Mouse (Mus musculus): ENCODE data around the gene Ankrd13a. TPM values are rescaled to one million over a fixed set of nuclear protein-coding genes. Genes with fewer than 3 reads are reported as not detected.
A peak's percentile ranks its signal among the peaks of the same experiment; 100 is the strongest.

Gene Ankrd13a
- polyA plus RNA-seq (2012; rRNA removed) (29.9 and 38.6 TPM in 2 replicates), polyA plus RNA-seq (2014; fragmentation: Nextera tagmentation; extraction: Ambion mirVana) (46.6 and 59.1 TPM in 2 replicates)

GRCm38 (mm10) chr5:114774403-114775051 lies at the start of gene Ankrd13a:
TSS of gene Ankrd13a (plus strand) at chr5:114774677.
- Histone ChIP-seq H3K27me3 (ENCODE audit: control insufficient read depth, insufficient read depth, low read length) (no peaks in the 10 kb centered on the region), H3K36me3 (replicated peaks; ENCODE audit: control insufficient read depth, insufficient read depth, low read depth) (no peaks in the 10 kb centered on the region; the same call in 1 of the 2 replicates), H3K4me2 (ENCODE audit: low read depth) (peak within 1 kb of the TSS; percentile 95), H3K27ac (peak within 1 kb of the TSS; percentile 67), H3K4me3 (ENCODE audit: insufficient read depth in 1 of 2, low read depth in 2 of 2, low read length in 2 of 2) (peak within 1 kb of the TSS; percentile 91 to 100), H3K9me3 (ENCODE audit: control insufficient read depth, low read length) (no peaks in the 10 kb centered on the region), H3K9ac (replicated peaks) (peak within 1 kb of the TSS; percentile 97), H3K4me1 (replicated peaks; ENCODE audit: control insufficient read depth in 2 of 2, insufficient read depth in 2 of 2, low read length in 1 of 2) (peaks cover 20 to 37% of the 10 kb centered on the region in 2 experiments)
- TF ChIP-seq CTCF (IDR thresholded peaks at IDR 0.05; ENCODE audit: low read depth) (no peak), EP300 (IDR thresholded peaks at IDR 0.05; ENCODE audit: low read depth) (peak; percentile 56; the same call in 1 of the 2 replicates)
- peak; percentile 86 for ATAC-seq (ENCODE audit: insufficient read depth)
- peak; percentile 88 to 89 (median 88) for DNase-seq (ENCODE audit: low read depth in 3 of 3, low spot score in 3 of 3)
- WGBS (ENCODE audit: insufficient replicate concordance), result under 1% methylated on average over 72 of the region's 73 CpGs

- DNase-seq (ENCODE audit: low read depth in 3 of 3, low spot score in 3 of 3) (no peak), ATAC-seq (ENCODE audit: insufficient read depth) (no peak)
- H3K9me3 ChIP-seq (ENCODE audit: control insufficient read depth, low read length), result no peaks in the 10 kb centered on the region
- peaks cover 13% of the 10 kb centered on the region for H3K36me3 ChIP-seq (replicated peaks; ENCODE audit: control insufficient read depth, insufficient read depth, low read depth)
- H3K27ac ChIP-seq, result no peak overlapping the region
- TF ChIP-seq CTCF (IDR thresholded peaks at IDR 0.05; ENCODE audit: low read depth) (no peak), EP300 (IDR thresholded peaks at IDR 0.05; ENCODE audit: low read depth) (no peak)
- no peaks in the 10 kb centered on the region for H3K27me3 ChIP-seq (ENCODE audit: control insufficient read depth, insufficient read depth, low read length)
- H3K9ac ChIP-seq (replicated peaks), result no peak overlapping the region
- no peaks in the 10 kb centered on the region for H3K4me1 ChIP-seq (replicated peaks; ENCODE audit: control insufficient read depth in 2 of 2, insufficient read depth in 2 of 2, low read length in 1 of 2)
- 81% methylated on average over 10 of the region's 10 CpGs for WGBS (ENCODE audit: insufficient replicate concordance)
- H3K4me3 ChIP-seq (ENCODE audit: insufficient read depth in 1 of 2, low read depth in 2 of 2, low read length in 2 of 2), result no peak overlapping the region
- H3K4me2 ChIP-seq (ENCODE audit: low read depth), result no peak overlapping the region
Observed at GRCm38 (mm10) chr5:114728160-114728559, 46.3 kb upstream of the Ankrd13a start.

GRCm38 (mm10) chr5:114730129-114730528 lies 44.3 kb upstream of the Ankrd13a start:
- TF ChIP-seq EP300 (IDR thresholded peaks at IDR 0.05; ENCODE audit: low read depth) (no peak), CTCF (IDR thresholded peaks at IDR 0.05; ENCODE audit: low read depth) (no peak)
- Histone ChIP-seq H3K27ac (no peak overlapping the region), H3K4me1 (replicated peaks; ENCODE audit: control insufficient read depth in 2 of 2, insufficient read depth in 2 of 2, low read length in 1 of 2) (no peaks in the 10 kb centered on the region), H3K4me2 (ENCODE audit: low read depth) (no peak overlapping the region), H3K27me3 (ENCODE audit: control insufficient read depth, insufficient read depth, low read length) (no peaks in the 10 kb centered on the region), H3K9me3 (ENCODE audit: control insufficient read depth, low read length) (no peaks in the 10 kb centered on the region), H3K36me3 (replicated peaks; ENCODE audit: control insufficient read depth, insufficient read depth, low read depth) (peaks cover 19% of the 10 kb centered on the region), H3K4me3 (ENCODE audit: insufficient read depth in 1 of 2, low read depth in 2 of 2, low read length in 2 of 2) (no peak overlapping the region), H3K9ac (replicated peaks) (no peak overlapping the region)
- ATAC-seq (ENCODE audit: insufficient read depth) (no peak), DNase-seq (ENCODE audit: low read depth in 3 of 3, low spot score in 3 of 3) (no peak)
- 84% methylated on average over 10 of the region's 10 CpGs for WGBS (ENCODE audit: insufficient replicate concordance)

- Histone ChIP-seq H3K27ac (no peak overlapping the region), H3K4me3 (ENCODE audit: insufficient read depth in 1 of 2, low read depth in 2 of 2, low read length in 2 of 2) (no peak overlapping the region), H3K9ac (replicated peaks) (no peak overlapping the region), H3K36me3 (replicated peaks; ENCODE audit: control insufficient read depth, insufficient read depth, low read depth) (peaks cover 21% of the 10 kb centered on the region), H3K9me3 (ENCODE audit: control insufficient read depth, low read length) (no peaks in the 10 kb centered on the region), H3K4me1 (replicated peaks; ENCODE audit: control insufficient read depth in 2 of 2, insufficient read depth in 2 of 2, low read length in 1 of 2) (no peaks in the 10 kb centered on the region), H3K4me2 (ENCODE audit: low read depth) (no peak overlapping the region), H3K27me3 (ENCODE audit: control insufficient read depth, insufficient read depth, low read length) (no peaks in the 10 kb centered on the region)
- 81% methylated on average over 6 of the region's 6 CpGs for whole genome bisulfite sequencing (ENCODE audit: insufficient replicate concordance)
- no peak for DNase-seq (ENCODE audit: low read depth in 3 of 3, low spot score in 3 of 3)
- TF ChIP-seq CTCF (IDR thresholded peaks at IDR 0.05; ENCODE audit: low read depth) (peak; percentile 34), EP300 (IDR thresholded peaks at IDR 0.05; ENCODE audit: low read depth) (no peak)
- ATAC-seq (ENCODE audit: insufficient read depth), result no peak
Observed at GRCm38 (mm10) chr5:114731498-114731897, 43.0 kb upstream of the Ankrd13a start.

- DNase-seq (ENCODE audit: low read depth in 3 of 3, low spot score in 3 of 3) (no peak), ATAC-seq (ENCODE audit: insufficient read depth) (no peak)
- H3K36me3 ChIP-seq (replicated peaks; ENCODE audit: control insufficient read depth, insufficient read depth, low read depth), result peaks cover 21% of the 10 kb centered on the region
- H3K27me3 ChIP-seq (ENCODE audit: control insufficient read depth, insufficient read depth, low read length), result no peaks in the 10 kb centered on the region
- no peak overlapping the region for H3K4me2 ChIP-seq (ENCODE audit: low read depth)
- H3K27ac ChIP-seq, result no peak overlapping the region
- H3K4me1 ChIP-seq (replicated peaks; ENCODE audit: control insufficient read depth in 2 of 2, insufficient read depth in 2 of 2, low read length in 1 of 2), result no peaks in the 10 kb centered on the region
- H3K4me3 ChIP-seq (ENCODE audit: insufficient read depth in 1 of 2, low read depth in 2 of 2, low read length in 2 of 2), result no peak overlapping the region
- no peak for TF ChIP-seq EP300 (IDR thresholded peaks at IDR 0.05; ENCODE audit: low read depth)
- no peak for TF ChIP-seq CTCF (IDR thresholded peaks at IDR 0.05; ENCODE audit: low read depth)
- no peak overlapping the region for H3K9ac ChIP-seq (replicated peaks)
- WGBS (ENCODE audit: insufficient replicate concordance), result 84% methylated on average over 15 of the region's 15 CpGs
- H3K9me3 ChIP-seq (ENCODE audit: control insufficient read depth, low read length), result no peaks in the 10 kb centered on the region
Observed at GRCm38 (mm10) chr5:114731969-114732368, 42.5 kb upstream of the Ankrd13a start.
